Mouse (Mus musculus) right cerebral cortex, adult 2 months (tissue): ENCODE data around the gene Smarcc2.
"Not testable (repeated sequence)": the region's sequence is repeated elsewhere in the genome, so short reads cannot be mapped to it uniquely, and the experiment has no call there.

Source experiments
- DNase-seq, 2 experiments: peaks; one replicate each; pipeline ENCODE4 v3.0.0; 2021 to 2022; ENCODE audit warnings: low spot score in 2 of 2

Gene Smarcc2

DNA sequence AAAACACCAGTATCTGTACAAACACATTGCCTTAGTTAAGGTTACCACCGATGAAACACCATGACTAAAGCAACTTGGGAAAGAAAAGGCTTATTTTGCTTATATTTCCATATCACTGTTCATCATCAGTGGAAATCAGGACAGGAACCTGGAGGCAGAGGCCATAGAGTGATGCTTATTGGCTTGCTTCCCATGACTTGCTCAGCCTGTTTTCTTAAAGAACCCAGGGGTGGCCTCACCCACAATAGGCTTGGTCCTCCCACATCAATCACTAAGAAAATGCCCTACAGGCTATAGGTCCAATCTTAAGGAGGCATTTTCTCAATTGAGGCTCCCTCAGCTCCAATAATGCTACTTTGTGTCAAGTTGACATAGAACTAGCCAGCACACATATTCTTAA lies 16.3 kb upstream of the Smarcc2 start:
- no peak for DNase-seq

DNA sequence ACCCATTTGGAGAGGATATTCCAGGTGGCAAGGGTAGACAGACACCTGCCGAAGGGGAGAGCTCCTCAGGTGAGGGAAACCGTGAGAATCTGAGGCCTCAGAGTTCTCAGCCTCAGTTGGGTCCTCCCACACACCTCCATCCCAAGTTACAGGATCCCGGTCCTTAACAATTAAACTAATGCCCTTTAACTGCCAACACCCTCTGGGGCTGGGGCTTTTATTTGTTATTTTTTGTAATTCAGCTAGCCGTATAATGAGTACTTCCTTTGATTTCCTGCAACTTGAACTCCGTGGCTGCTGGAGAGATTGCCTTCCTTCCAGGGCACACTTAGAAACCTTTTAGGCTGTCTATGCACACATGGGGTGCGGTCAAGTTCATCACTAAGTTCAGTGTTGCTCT lies 14.7 kb upstream of the Smarcc2 start:
- no peak for DNase-seq

DNA sequence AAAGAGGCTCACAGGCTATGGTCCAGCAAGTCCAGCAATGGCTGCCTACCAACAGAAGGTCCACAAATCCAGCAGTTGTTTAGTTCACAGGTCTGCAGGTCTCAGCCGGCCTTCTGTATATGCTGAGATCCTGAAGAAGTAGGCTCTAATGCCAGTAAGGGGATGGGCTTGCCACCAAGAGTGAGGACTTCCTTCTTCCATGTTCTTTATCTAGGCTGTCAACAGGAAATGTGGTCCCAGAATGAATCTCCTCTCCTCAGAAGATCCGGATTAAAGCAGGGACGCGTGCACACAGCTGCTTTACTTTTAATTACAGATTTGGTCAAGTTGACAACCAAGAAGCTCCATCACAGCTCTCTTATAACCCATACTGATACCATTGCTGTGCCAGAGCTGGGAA lies 13.6 kb upstream of the Smarcc2 start:
- no peak for DNase-seq

DNA sequence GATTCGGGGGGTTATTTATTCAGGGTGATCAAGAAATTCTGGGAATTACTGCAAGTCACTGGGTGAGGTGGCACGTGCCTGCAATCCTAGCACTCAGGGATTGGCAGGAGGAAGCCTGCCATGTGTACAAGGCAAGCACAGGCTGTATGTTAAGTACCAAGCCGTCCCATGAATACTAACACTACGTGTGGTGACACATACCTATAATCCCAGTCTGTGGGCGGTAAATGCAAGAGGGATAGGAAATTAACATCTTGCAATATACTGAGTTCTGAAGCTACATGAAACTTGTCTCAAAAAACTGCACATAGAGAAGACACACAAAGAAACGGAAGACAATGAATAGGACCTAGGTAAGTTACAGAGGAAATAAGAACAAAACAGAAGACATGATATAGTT lies 8.0 kb upstream of the Smarcc2 start:
- no peak for DNase-seq

DNA sequence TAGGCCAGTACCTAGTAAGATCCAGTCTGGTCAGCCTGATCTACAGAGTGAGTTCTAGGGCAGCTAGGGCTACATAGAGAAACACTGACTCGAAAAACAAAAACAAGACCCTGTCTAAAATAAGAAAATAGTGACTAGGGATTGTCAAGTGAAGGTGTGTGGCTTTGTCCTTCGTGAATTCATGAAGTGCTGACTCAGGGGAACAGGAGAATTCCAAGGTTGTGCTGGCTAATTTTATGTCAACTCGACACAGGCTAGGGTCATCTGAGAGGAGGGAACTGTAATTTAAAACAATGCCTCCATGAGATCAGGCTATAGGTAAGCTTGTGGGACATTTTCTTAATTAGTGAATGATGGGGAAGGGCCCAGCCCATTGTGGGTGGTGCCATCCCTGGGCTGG lies 4.6 kb upstream of the Smarcc2 start:
- no peak for DNase-seq

DNA sequence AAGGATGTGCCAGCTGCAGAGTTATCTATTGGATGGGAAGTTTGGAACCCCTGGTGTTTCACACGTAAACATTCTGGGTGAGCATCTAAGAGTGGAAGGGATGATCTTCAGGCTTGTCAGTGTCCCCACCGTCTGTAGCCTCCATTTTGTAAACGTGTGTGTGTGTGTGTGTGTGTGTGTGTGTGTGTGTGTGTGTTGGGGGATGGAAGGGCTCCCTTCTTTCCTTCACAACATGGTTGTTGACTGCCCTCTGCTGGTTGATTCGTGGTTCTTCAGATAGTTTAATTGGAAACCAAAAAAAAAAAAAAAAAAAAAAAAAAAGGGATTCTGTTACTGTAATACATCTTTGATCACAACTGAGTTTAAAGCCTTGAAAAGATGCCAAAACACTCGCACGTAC lies 3.8 kb upstream of the Smarcc2 start:
- peak; percentile 58 to 70 for DNase-seq

DNA sequence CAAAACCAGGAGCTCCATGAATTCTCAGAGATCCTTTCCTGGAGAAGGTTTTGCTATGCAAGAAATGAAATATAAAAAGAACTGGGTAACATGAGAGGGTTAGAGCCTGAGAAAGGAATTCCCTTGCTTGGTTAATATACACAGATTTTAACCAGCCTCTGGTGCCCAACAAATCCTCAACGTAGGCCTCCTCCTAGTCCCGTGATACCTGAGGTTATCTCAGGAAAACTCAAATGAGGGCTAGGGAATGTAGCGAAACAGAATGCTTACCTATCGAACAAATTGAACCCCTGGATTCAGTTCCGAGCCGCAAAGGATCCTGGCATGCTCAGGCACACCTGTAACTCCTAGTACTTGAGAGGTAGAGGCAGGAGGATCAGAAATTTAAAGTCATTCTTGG lies 1.4 kb upstream of the Smarcc2 start:
- no peak for DNase-seq

DNA sequence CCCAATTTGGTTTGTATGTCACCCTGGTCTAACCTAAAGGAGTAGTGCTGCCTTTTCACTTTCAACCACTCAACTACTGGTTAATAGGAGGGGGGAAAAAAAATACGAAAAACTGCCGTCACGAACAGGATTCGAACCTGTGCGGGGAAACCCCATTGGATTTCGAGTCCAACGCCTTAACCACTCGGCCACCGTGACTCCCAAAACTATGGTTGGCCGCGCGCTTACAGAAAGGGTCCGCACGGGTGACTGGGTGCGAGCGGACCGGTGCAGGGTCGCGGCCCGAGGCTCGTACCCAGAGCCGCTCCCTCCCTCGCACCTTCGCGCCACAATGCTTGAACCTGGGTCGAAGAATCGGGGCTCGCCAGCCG lies 715 bp upstream of the Smarcc2 start:
- DNase-seq: peak; percentile 94 to 98

DNA sequence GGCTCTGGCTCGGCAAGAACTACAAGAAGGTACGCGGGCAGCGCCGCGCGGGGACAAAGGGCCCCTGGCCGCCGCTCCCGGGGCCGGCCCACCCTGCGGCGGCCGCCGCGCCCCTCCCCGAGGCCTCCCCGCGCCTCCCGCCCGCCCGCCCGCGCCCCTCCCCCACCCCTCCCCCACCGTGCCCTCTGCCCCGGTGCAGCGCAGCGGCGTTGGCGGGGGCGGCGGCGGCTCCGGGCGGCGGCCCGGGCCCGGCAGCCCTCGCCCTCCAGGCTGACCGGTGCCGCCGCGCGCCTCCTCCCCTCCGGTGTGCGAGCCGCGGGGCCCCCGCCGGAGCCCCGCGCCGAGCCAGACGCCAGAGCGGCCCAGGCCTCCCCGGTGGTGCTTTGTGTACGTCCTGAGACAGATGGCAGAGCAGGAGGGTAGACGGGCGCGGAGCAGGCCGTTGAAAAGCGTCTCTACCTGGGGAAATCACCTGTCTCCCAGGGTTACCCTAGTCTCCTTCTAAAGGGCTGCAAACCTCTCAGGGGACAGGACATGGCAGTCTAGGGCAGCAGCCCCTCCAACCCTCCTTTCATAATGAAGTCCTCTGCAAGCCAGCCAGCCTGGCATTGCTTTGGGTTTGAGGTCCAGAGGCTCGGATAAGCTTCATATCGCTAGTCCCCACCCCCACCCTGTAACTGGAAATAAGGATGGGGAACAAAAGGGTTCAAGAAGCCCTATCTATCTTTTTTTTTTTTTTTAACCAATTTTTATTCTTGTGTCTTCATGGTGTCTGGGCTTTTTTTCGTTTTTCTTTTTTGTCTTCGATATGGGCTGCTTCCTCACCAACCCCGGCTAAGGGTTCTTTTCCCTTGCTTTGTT lies 591 bp downstream of the Smarcc2 start:
- DNase-seq: peak; percentile 36 to 55

DNA sequence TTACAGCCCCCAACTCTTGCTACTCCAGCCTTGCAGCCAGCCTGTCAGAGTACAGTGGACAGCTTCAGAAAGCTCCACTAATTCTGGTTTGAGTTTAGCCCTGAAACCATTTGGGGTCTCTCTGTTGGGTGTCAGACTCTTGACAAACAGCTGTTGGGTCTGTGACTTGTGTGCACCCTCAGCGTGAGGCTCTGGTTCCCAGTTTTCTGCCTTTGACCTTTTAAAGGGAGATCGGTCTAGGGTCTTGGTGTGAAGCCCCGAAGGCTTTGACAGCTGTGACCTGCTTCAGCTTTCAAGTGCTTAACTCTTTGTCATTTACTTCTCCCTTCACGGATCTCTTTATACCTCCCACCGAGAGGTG lies 1.2 kb downstream of the Smarcc2 start:
- no peak for DNase-seq

DNA sequence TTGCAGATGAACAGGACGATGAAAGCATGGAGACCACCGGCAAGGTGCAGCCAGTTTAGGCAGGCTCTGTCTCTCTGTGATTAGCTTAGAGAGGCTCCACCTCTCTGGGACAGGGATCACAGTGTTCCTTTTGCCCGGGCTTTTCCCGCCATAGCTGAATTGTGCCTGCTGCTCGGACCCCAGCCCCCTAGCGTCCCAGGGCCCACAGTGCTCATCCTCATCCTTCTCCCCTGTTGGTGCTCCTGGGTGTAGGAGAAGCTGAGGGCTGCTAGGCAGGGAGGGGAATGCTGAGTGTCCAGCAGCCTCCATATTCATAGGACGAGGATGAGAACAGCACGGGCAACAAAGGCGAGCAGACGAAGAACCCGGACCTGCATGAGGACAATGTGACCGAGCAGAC lies 15.3 kb downstream of the Smarcc2 start:
- DNase-seq: no peak

DNA sequence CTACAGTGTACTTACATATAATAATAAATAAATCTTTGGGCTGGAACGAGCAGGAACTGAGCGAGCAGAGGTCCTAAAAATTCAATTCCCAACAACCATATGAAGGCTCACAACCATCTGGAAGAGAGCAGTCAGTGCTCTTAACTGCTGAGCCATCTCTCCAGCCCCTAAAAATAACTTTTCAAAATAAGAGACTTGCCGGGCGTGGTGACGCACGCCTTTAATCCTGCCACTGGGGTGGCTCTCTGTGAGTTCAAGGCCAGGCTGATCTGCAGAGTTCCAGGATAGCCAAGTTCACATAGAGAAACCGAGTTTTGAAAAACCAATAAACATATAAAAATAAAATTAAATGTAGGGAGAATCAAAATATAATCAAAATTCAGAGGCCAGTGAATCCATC lies 27.3 kb downstream of the Smarcc2 start:
- DNase-seq: no peak

DNA sequence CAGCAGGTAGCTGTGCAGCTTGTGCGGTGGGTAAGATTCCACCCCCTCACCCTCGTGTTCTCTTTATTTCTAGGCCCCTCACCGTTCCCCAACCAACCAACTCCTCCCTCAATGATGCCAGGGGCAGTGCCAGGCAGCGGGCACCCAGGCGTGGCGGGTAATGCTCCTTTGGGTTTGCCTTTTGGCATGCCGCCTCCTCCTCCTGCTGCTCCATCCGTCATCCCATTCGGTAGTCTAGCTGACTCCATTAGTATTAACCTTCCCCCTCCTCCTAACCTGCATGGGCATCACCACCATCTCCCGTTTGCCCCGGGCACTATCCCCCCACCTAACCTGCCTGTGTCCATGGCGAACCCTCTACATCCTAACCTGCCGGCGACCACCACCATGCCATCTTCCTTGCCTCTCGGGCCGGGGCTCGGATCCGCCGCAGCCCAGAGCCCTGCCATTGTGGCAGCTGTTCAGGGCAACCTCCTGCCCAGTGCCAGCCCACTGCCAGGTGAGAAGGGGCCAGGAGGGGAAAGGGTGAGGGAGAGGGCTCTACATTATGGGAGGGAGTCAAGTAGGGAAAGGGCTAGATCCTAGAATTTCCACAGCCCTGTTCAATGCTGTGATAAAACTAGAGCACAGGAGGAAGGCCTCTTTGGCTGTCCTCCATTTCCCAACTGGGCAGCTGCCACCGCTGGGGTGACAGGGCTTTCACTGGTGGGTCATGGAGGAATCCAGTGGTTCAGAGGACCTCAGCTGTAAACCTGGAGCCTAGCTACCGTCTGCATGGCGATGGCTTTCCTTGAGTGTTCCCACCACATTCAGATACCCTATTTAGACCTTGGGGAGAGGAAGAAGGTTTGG lies 29.0 kb downstream of the Smarcc2 start:
- DNase-seq: no peak

DNA sequence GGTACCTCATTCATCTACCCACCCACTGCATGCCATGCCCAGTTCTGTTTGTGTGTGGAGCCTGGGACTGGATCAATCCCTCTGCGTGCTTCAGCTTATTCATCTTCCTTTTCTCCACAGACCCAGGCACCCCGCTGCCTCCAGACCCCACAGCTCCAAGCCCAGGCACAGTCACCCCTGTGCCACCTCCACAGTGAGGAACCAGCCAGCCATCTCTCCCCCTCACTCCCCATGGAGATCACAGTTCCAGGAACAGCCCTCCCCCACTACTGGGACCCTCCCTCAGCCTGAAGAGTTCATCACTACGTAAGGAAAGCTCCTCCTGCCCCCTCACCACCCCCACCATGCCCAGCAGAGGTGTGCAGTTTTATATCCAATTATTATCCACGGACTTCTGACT lies 29.7 kb downstream of the Smarcc2 start:
- no peak for DNase-seq

DNA sequence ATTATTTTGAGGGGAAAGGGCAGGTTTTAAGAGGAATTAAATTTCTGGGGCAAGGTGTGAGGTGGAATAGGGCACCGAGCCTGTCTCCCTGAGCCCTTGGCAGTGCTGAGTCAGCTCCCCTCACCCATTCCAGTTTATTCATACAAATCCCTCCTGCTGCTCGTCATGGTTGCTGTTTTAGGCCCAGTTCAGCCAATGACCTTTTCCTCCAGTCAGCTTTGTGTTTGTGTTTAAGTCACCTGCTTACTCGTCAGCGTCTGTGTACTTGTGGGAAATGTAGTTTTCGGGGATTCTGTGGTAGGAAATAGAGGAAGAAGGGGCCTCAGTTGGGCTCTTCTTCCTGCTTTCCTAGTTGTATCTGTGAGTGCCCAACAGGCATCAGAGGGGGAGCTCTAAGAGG lies 30.3 kb downstream of the Smarcc2 start:
- DNase-seq: no peak

DNA sequence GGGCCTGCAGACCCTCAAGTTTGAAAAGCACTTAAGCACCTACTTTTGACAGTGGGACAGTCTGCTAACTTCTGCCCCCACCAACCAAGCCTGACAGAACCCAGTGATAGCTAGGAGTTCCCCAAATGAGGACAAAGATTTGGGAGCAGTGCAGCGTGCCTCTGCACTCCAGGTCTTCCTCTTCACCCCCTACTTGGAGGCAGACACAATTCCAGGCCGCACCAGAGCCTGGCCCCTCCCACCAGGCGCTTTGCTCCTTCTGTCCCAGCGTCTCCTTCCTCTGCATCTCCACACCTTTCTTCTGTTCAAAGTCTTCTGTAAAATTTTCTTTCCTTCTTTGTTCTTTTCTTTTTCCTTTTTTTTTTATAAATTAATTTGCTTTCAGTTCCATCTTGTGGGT lies 30.7 kb downstream of the Smarcc2 start:
- no peak for DNase-seq

DNA sequence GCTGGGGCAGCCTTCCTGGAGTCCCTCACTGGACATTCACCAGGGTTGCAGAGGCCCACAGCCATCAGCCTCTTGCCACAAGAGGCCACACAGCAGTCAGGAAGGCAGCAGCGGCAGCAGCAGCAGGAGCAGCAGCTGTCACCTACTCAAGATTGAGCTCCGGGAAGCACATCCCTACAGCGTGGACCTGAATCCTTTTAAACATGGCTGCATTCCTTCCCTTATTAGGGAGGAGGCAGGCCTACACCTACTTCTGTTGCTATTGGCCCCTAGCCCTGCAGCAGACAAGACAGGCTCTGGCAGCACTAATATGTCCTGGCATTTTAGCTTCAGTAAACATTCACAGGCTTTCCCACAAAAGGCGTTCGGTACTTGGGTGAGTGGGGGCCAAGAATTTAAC lies 31.2 kb downstream of the Smarcc2 start:
- peak in 1 of 2 experiments; percentile 33 for DNase-seq

DNA sequence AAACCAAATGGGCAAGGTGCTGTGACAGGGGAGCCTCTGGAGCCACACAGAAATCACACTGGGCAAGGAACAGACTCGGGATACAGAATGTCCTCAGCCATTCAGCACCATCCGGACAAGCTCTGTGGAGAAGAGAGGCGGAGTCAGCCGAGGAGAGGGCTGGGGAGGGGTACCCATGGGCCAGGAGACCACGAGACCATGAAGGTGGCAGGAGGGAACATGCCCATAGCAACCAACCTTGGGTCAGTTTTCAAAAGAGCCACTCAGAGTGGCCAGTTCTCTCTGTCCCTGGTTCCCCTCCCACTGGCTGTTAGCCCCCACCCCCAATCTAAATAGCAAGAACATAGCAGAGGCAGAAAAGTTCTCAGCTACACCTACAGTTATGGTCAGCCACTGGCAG lies 31.9 kb downstream of the Smarcc2 start:
- no peak for DNase-seq

DNA sequence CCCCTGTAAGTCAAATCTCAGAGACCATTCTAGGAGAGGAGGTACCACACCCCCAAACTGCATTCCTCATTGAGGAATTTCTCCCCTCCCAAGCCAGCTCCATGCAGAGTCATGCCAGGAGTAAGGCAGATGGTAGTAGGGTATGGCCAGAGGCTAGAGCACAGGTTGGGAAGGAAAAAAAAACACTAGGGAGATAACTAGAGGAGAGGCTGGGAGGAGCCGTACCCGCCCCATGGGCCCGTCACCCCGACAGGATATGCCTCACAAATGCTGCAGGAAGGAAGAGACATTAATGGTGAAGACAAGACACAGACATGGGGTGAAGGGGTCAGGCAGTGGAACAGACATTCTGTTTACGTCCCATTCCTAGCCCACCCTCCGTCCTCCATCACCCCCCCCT lies 32.4 kb downstream of the Smarcc2 start:
- no peak for DNase-seq

DNA sequence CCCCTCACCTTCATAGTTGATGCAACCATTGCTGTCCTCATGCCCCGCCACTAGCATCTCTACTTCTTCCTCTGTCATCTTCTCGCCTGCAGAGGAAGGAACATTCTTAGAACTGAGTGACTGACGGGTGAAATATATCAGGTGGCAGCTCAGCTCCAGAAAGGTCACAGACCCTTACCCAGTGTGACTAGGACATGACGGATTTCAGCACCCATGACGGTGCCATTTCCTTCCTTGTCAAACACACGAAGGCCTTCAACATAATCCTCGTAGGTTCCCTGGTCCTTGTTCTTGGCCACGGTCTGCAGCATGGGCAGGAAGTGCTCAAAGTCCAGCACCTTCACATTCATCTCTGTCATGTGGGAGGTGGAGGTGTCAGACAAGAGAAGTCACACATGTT lies 33.0 kb downstream of the Smarcc2 start:
- DNase-seq: not testable (repeated sequence)

DNA sequence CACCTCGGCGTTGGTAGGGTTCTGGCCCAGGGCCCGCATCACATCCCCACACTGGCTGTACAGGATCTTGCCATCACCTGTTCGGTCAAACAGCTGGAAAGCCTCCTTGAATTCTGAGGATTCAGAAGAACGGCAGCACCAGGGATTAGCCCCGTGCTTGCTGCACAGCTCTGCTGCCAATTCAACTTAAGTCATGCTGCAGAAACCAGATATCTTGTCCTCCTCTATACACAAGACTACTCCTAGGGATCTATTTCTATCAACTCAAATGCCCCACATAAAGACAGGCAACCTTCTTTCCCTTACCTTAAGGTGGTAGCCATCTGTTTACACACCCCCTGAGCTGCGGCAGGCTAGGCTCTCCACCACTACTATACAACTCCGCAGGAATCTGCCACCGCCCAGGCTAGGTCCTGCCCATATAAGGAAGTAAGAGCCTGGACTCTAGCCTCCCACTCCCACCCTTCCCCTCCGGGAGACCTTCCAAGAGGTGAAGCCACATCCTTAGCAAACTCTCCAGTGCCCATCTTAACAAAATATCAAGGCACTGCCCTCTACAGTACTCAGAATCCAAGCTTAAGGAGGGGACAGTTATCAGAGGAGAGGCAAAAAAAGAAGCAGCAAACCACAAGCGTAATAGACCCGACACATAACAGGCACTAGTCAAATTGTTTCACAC lies 33.7 kb downstream of the Smarcc2 start:
- DNase-seq: peak; percentile 70 to 71

DNA sequence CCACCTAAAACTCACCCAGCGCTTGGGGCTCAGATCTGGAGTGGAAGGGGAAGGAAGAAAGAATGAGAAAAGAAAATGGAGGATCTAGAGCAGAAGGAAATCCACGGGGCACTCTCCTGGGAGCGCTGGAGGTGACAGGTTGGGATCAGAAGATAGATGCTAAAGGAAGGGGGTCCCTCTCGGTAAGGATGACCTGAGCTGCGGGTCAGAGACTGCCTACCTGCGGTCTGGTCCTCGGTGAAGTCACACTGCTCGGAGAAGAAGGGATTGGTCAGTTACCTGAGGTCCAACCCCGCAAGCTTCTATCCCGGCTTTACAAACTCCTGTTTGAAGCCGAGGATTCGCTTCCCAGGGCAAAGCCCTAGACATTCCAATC lies 34.3 kb downstream of the Smarcc2 start:
- peak in 1 of 2 experiments; percentile 26 for DNase-seq
